Mouse (Mus musculus) small intestine, adult 2 months (tissue): Measurements from ENCODE around the gene Aldoart2. TPM values are rescaled to one million over a fixed set of nuclear protein-coding genes. Genes with fewer than 3 reads are reported as not detected.
A peak's percentile ranks its signal among the peaks of the same experiment; 100 is the strongest.

Source experiments
- H3K27ac ChIP-seq: fragments of 200-500 bp; 2 replicates; pipeline ENCODE4 v1.5.1; 2012; ENCODE audit warnings: low read depth, low read length, control low read depth, inconsistent platforms; ENCODE audit not compliant: insufficient read depth
- H3K27me3 ChIP-seq: fragments of 200-500 bp; 2 replicates; pipeline ENCODE4 v1.6.1; 2012; ENCODE audit warnings: mild to moderate bottlenecking, moderate library complexity, low read length, inconsistent platforms; ENCODE audit not compliant: control insufficient read depth, insufficient read depth
- H3K36me3 ChIP-seq: fragments of 200-500 bp; 2 replicates; pipeline ENCODE4 v1.6.1; 2012; ENCODE audit warnings: mild to moderate bottlenecking, low read length, control low read depth, inconsistent platforms; ENCODE audit not compliant: control insufficient read depth, insufficient read depth
- H3K4me1 ChIP-seq: fragments of 200-500 bp; 2 replicates; pipeline ENCODE4 v1.6.1; 2012; ENCODE audit warnings: low read length, inconsistent platforms, mixed read lengths; ENCODE audit not compliant: control insufficient read depth, insufficient read depth, insufficient read length
- H3K4me3 ChIP-seq: fragments of 200-500 bp; 2 replicates; pipeline ENCODE4 v1.5.1; 2012; ENCODE audit warnings: low read depth, mild to moderate bottlenecking, control low read depth, inconsistent platforms, low read length, moderate library complexity
- CTCF ChIP-seq: fragments of 200-500 bp; IDR thresholded peaks from 2 replicates; pipeline ENCODE4 v1.5.1; 2012; ENCODE audit warnings: low read depth, mild to moderate bottlenecking, control low read depth, inconsistent platforms, low read length, moderate library complexity, mixed read lengths; ENCODE audit not compliant: insufficient replicate concordance, insufficient read length; ENCODE audit errors: extremely low read depth
- POLR2A ChIP-seq: fragments of 200-500 bp; IDR thresholded peaks from 2 replicates; pipeline ENCODE4 v1.6.1; 2012; ENCODE audit warnings: low read depth, mild to moderate bottlenecking, control low read depth, inconsistent platforms, low read length, moderate library complexity
- WGBS: fragments of 180-500 bp; shearing (Covaris S2); methylation state at CpG from one replicate; pipeline ENCODE4 v1.1.7; 2018; 5-methylcytosine and 5-hydroxymethylcytosine counted together
- polyA plus RNA-seq: library from polyadenylated mRNA; depleted of rRNA; stranded (reverse); fragments of >200 nt; gene quantifications from 2 replicates; pipeline ENCODE4 v1.2.3, GENCODE M21; 2012; rRNA removed

Gene Aldoart2
- not detected in 2 replicates for polyA plus RNA-seq

GRCm38 (mm10) chr12:55565206-55565605, at the start of gene Aldoart2:
Aldoart2 (plus strand) TSS chr12:55565239.
- Histone ChIP-seq H3K36me3 (no peaks in the 10 kb centered on the region), H3K27me3 (no peaks in the 10 kb centered on the region), H3K4me3 (no peak within 1 kb of the TSS), H3K4me1 (peaks cover 5% of the 10 kb centered on the region; the same call in 1 of the 2 replicates), H3K27ac (no peak within 1 kb of the TSS)
- TF ChIP-seq POLR2A (no peak), CTCF (no peak)
- 96% methylated on average over 19 of the region's 19 CpGs for WGBS

- H3K4me3 ChIP-seq = no peak overlapping the region
- H3K36me3 ChIP-seq = no peaks in the 10 kb centered on the region
- 53% methylated on average over 15 of the region's 15 CpGs for WGBS
- no peak overlapping the region for H3K27ac ChIP-seq
- TF ChIP-seq POLR2A (no peak), CTCF (peak; percentile 75; the same call in 1 of the 2 replicates)
- H3K27me3 ChIP-seq = no peaks in the 10 kb centered on the region
- no peaks in the 10 kb centered on the region for H3K4me1 ChIP-seq
These were observed 46.8 kb upstream of the Aldoart2 start for GRCm38 (mm10) chr12:55518061-55518738.

DNA sequence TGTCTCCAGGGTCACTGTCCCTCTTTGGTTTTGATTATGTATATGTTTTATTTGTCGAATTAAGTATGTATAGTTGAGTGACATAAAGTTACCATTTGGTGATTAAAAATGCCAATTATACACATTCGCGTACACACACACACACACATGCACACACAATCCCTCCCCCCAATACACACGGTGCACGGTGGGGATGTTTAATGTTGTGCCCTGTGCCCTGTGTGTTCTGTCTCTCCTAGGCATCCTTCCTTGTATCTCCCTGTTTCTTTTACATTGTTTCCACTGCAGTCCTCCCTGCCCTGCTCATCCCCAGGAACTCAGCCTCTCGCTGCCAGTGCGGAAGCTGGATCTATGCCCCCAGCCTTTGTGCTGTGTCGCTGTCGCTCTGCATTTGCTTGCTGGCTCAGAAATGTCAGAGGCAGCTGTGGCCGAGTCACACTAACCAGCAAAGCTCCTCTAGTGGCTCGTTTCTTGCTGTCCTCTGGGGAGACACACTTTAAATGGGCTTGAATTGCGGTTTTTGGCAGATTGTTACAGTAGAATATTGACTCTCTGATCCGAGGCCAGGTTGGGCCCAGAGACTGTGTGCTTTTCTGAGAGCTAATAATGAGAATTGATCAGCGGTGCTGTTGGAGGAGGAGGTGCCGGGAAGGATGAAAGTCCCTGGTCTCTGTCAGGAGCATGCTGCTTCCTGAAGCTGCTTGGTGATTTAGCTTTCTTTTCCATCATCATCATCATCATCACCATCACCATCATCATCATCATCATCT, 37.9 kb upstream of the Aldoart2 start:
- H3K4me3 ChIP-seq = no peak overlapping the region
- H3K27me3 ChIP-seq = no peaks in the 10 kb centered on the region; the same call in 1 of the 2 replicates
- TF ChIP-seq CTCF (no peak), POLR2A (no peak)
- 65% methylated on average over 15 of the region's 15 CpGs for WGBS
- H3K4me1 ChIP-seq = no peaks in the 10 kb centered on the region
- H3K36me3 ChIP-seq = no peaks in the 10 kb centered on the region
- no peak overlapping the region for H3K27ac ChIP-seq

- H3K36me3 ChIP-seq = no peaks in the 10 kb centered on the region
- 11% methylated on average over 14 of the region's 14 CpGs for WGBS
- peaks cover 12% of the 10 kb centered on the region; the same call in 1 of the 2 replicates for H3K27me3 ChIP-seq
- no peaks in the 10 kb centered on the region for H3K4me1 ChIP-seq
- no peak for TF ChIP-seq CTCF
- no peak for TF ChIP-seq POLR2A
- no peak overlapping the region for H3K4me3 ChIP-seq
- H3K27ac ChIP-seq = no peak overlapping the region
These were observed 28.4 kb upstream of the Aldoart2 start for GRCm38 (mm10) chr12:55536537-55537135.

DNA sequence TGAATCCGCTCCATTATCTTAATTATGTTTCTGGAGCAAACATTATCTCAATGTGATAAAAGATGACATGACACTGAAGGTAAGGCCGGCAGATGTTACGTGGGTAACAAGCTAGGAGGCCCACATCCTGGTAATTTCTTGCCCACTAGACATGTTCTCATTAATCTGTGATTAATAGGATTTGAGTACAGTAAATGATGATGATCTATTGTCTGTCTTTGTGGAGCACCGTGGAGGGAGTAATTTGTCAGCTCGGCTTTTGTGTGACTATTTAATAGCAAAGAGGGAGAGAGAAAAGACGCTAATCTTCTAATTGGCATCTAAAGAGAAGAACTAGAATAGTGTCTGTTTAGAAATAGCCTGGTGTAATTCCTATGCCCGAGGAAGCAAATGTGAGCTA, 27.3 kb upstream of the Aldoart2 start:
- Histone ChIP-seq H3K36me3 (no peaks in the 10 kb centered on the region), H3K4me1 (no peaks in the 10 kb centered on the region), H3K27me3 (peaks cover 12% of the 10 kb centered on the region; the same call in 1 of the 2 replicates), H3K4me3 (no peak overlapping the region), H3K27ac (no peak overlapping the region)
- 56% methylated on average over 7 of the region's 7 CpGs for WGBS
- TF ChIP-seq CTCF (no peak), POLR2A (no peak)

GRCm38 (mm10) chr12:55538328-55538971, 26.6 kb upstream of the Aldoart2 start:
- WGBS = 75% methylated on average over 1 of the region's 1 CpGs

More at GRCm38 (mm10) chr12:55538328-55538971, 26.6 kb upstream of the Aldoart2 start:
- Histone ChIP-seq H3K4me1 (no peaks in the 10 kb centered on the region), H3K4me3 (no peak overlapping the region), H3K36me3 (no peaks in the 10 kb centered on the region), H3K27me3 (peaks cover 12% of the 10 kb centered on the region; the same call in 1 of the 2 replicates), H3K27ac (no peak overlapping the region)
- TF ChIP-seq POLR2A = no peak
